Mouse (Mus musculus) G1E (cell line): ENCODE results near the gene Cdc25b.
A peak's percentile ranks its signal among the peaks of the same experiment; 100 is the strongest.

ENCODE experiments used
- CTCF ChIP-seq: IDR thresholded peaks from 2 replicates; pipeline ENCODE4 v1.5.1; 2012; ENCODE audit warnings: low read depth, low read length, inconsistent platforms, mixed read lengths
- GATA1 ChIP-seq: IDR thresholded peaks from 2 replicates; pipeline ENCODE4 v1.6.1; 2012; ENCODE audit warnings: borderline replicate concordance, low read length, inconsistent platforms, mixed read lengths
- GATA2 ChIP-seq: IDR thresholded peaks from 2 replicates; pipeline ENCODE4 v1.6.1; 2012; ENCODE audit warnings: low read depth, low read length, inconsistent platforms, borderline replicate concordance
- POLR2AphosphoS5 ChIP-seq: IDR thresholded peaks from 2 replicates; pipeline ENCODE4 v1.6.1; 2012; ENCODE audit warnings: low read depth, low read length, inconsistent platforms; ENCODE audit not compliant: insufficient replicate concordance
- TAL1 ChIP-seq: conservative IDR thresholded peaks from 2 replicates; pipeline ENCODE4 v1.6.1; 2012; ENCODE audit warnings: low read depth, low read length, inconsistent platforms, mixed read lengths

DNA sequence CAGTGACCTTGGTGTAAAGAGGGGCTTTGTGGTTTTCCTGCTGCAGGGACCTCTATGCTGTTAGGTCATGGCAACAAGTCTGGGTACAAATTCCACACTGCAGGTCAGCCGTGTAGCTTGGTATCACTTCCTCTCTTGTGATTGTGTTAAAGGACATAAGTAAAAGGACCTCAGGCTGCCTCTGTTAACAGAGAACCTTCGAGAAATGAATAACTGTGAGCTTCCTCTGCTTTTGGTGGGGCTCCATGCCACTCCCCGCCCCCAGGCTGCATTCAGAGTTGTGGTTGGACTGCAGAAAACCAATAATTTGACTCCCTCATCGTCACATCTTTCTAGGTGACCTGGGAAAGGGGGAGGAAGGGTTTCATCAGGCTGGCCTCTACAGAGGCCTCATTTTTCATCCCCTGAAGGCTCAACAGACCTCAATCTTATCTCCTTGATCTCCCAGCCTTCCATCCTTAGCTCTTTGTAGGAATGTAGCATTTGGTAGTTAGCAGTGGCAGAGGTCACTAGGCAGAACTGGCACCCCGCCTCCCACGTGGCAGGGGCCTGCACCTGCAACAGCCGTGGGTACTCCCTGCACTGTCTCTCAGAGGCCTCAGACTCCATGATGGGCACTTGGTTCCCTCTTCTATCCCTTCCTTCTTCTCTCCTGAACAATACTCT lies 48.4 kb downstream of the Cdc25b start:
- TF ChIP-seq GATA1 (no peak), CTCF (no peak), POLR2AphosphoS5 (no peak), TAL1 (no peak), GATA2 (peak; percentile 49; the same call in 1 of the 2 replicates)
